Mouse (Mus musculus) heart, postnatal 0 days (tissue): ENCODE measurements at regions not wholly inside any gene's neighbourhood (a gene's known extent, or its start where the extent isn't known, plus 50 kb on each side); places are given as distances from the start of the nearest gene placed in this dataset.

Experiments used
- CTCF ChIP-seq: IDR thresholded peaks from 2 replicates; pipeline ENCODE4 v1.5.1; 2016; ENCODE audit warnings: antibody characterized with exemption, control low read depth, low read depth
- EP300 ChIP-seq: IDR thresholded peaks from 2 replicates; pipeline ENCODE4 v1.6.1; 2016; ENCODE audit warnings: antibody characterized with exemption, low read depth

DNA sequence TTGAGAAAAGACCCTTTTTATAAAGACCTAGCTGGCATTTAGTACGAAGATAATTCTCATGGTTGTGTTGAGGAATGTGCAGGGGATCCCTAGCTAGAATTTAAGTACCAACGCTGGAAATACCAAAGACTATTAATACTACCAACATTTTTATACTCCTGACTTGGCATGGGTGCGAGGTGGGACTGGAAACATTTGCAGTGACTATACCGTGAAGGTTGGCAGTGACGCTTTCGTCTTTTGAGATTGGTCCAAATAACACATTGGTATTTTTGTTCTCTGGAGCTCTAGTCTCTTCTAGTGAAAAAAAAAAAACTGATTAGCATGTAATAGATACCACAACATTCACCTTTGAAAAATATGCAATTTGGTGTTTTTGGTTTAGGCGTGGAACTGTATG is 213.7 kb downstream of the Dusp6 start:
- no peak for TF ChIP-seq CTCF
- TF ChIP-seq EP300: no peak
